Mouse (Mus musculus) E14TG2a.4 (cell line): ENCODE data around the gene Ttyh2.

Experiments
- CTCF ChIP-seq: conservative IDR thresholded peaks from 2 replicates; pipeline ENCODE4 v1.5.1; 2014; ENCODE audit warnings: low read length
- NANOG ChIP-seq: IDR thresholded peaks from 2 replicates; pipeline ENCODE4 v1.6.1; 2014; ENCODE audit warnings: borderline replicate concordance, low read length, mixed read lengths

- TF ChIP-seq CTCF (no peak), NANOG (no peak)
Measured at GRCm38 (mm10) chr11:114683722-114684621, 8.7 kb downstream of the Ttyh2 start.
